Mouse (Mus musculus): ENCODE results near the gene Pkn2. TPM values are rescaled to one million over a fixed set of nuclear protein-coding genes. Genes with fewer than 3 reads are reported as not detected.

The Pkn2 gene
- polyA plus RNA-seq, 1 experiment: 14.9 TPM

DNA sequence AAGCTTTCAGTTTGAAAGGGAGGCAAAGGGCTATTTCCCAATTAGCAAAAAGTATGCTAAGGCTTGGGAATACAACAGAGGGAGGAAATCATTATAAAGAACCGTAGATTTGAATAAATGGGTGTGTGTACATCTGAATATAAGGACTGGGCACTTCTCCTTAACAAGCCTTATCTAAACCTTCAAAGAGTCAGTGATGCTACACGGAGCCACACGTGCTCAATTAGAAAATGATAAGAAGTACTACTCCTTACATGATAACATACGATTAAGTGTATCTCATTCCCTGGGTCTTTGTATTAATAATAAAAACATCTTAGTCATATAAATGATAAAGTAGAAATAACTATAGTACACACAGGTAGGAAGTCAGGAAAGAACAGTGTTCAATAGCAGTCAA, 47.0 kb downstream of the Pkn2 start:
- H3K4me3 ChIP-seq (ENCODE audit: control insufficient read depth, low read depth, low read length): no peak overlapping the region
- H3K4me1 ChIP-seq (ENCODE audit: control insufficient read depth, insufficient read depth, low read length): no peaks in the 10 kb centered on the region
- H3K36me3 ChIP-seq (ENCODE audit: control insufficient read depth, insufficient read depth, low read length): no peaks in the 10 kb centered on the region; the same call in 1 of the 2 replicates
- no peaks in the 10 kb centered on the region for H3K27me3 ChIP-seq (ENCODE audit: control insufficient read depth, insufficient read depth, low read length)
- no peak overlapping the region for H3K27ac ChIP-seq (ENCODE audit: control insufficient read depth, insufficient read depth, low read depth, low read length)
- TF ChIP-seq POLR2A (IDR thresholded peaks at IDR 0.05; ENCODE audit: control insufficient read depth, low read depth, low read length): no peak
- no peak for TF ChIP-seq CTCF (IDR thresholded peaks at IDR 0.05; ENCODE audit: control insufficient read depth, insufficient read depth, insufficient replicate concordance, low read depth, low read length)

DNA sequence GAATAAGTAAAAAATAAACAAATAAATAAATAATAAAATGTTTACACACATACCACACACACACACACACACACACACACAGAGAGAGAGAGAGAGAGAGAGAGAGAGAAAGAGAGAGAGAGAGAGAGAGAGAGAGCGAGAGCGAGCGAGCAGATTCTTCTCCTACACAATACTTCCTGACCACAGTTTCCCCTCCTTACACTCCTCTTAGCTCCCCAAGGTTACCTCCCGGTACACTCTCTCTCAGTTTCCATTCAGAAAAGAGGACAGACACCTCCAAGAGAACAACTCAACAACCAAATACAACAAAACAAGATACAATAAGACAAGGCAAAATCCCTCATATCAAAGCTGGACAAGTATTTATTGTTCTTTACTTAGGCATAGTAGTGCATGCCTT, 47.8 kb downstream of the Pkn2 start:
- H3K27ac ChIP-seq (ENCODE audit: control insufficient read depth, insufficient read depth, low read depth, low read length): no peak overlapping the region
- H3K36me3 ChIP-seq (ENCODE audit: control insufficient read depth, insufficient read depth, low read length): no peaks in the 10 kb centered on the region; the same call in 1 of the 2 replicates
- TF ChIP-seq CTCF (IDR thresholded peaks at IDR 0.05; ENCODE audit: control insufficient read depth, insufficient read depth, insufficient replicate concordance, low read depth, low read length): no peak
- no peak for TF ChIP-seq POLR2A (IDR thresholded peaks at IDR 0.05; ENCODE audit: control insufficient read depth, low read depth, low read length)
- no peaks in the 10 kb centered on the region for H3K4me1 ChIP-seq (ENCODE audit: control insufficient read depth, insufficient read depth, low read length)
- no peak overlapping the region for H3K4me3 ChIP-seq (ENCODE audit: control insufficient read depth, low read depth, low read length)
- H3K27me3 ChIP-seq (ENCODE audit: control insufficient read depth, insufficient read depth, low read length): no peaks in the 10 kb centered on the region

DNA sequence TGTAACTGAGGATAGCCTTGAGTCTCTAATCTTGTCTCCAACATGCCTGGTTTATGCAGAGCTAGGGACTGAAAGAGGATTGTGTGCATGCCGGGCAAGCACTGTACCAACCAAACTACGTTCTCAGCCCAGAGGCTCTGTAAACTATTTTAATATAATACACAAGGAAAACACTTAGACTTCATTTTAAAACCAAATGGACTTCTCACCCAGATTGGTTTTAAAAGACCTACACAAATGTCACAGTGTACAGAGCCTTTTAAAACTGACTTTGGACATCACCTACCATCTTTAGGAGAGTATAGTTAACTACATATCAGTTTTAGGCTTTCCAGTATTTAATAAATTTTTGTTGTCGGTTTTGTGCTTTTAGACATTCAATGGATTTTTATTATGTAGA, 48.9 kb downstream of the Pkn2 start:
- no peak overlapping the region for H3K27ac ChIP-seq (ENCODE audit: control insufficient read depth, insufficient read depth, low read depth, low read length)
- TF ChIP-seq POLR2A (IDR thresholded peaks at IDR 0.05; ENCODE audit: control insufficient read depth, low read depth, low read length) (no peak), CTCF (IDR thresholded peaks at IDR 0.05; ENCODE audit: control insufficient read depth, insufficient read depth, insufficient replicate concordance, low read depth, low read length) (no peak)
- no peaks in the 10 kb centered on the region for H3K4me1 ChIP-seq (ENCODE audit: control insufficient read depth, insufficient read depth, low read length)
- H3K4me3 ChIP-seq (ENCODE audit: control insufficient read depth, low read depth, low read length): no peak overlapping the region
- H3K27me3 ChIP-seq (ENCODE audit: control insufficient read depth, insufficient read depth, low read length): no peaks in the 10 kb centered on the region
- H3K36me3 ChIP-seq (ENCODE audit: control insufficient read depth, insufficient read depth, low read length): no peaks in the 10 kb centered on the region

DNA sequence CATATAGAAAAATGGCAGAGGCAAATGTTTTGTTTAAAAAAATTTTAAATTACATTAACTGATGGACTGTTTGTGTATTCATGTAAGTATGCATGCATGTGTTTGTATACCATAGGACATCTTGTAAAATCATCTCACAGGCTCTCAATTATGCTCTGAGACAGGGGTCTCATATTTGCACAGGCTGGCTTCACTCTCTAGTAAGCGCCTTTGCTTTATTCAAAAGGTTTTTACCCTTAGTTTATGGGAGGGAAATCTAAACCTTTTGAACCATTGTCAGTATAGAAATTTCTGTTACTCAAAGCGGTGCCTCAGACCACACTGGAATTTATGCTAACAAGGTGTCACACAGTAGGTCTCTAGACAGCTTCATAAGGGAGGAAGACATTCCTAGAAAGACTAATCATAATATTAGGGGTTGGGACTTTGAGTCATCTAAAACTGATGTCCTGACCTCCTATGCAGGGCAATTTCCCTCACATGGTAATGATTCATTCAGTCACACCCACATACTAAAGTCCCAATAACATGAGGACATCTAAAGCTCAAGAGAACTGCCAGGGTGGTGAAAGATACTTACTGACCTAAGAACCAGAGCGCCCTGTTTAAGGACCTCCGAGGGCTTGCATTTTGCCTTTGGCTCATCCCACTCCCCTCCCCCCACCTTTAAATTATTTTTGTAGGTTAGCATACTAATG, 55.2 kb downstream of the Pkn2 start:
- no peaks in the 10 kb centered on the region for H3K36me3 ChIP-seq (ENCODE audit: control insufficient read depth, insufficient read depth, low read length)

DNA sequence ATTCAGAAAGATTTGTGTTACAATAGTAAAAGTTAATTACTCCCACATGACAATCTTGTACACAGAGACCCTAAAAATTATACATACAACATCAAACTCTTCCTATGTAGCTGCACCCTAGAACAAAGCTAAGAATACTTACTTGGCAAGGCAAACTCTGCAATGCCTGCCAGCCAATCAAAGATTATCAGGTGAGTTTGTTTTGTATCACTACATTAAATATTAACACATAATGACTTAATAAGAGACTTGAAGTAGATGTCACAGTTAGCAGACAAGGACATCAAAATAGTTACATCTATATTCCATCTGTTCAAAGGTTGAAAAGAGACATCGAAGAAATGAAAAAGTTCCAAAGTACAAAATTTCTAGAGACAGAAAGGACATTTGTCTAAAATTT, 58.2 kb downstream of the Pkn2 start:
- TF ChIP-seq CTCF (IDR thresholded peaks at IDR 0.05; ENCODE audit: control insufficient read depth, insufficient read depth, insufficient replicate concordance, low read depth, low read length): no peak
- TF ChIP-seq POLR2A (IDR thresholded peaks at IDR 0.05; ENCODE audit: control insufficient read depth, low read depth, low read length): no peak
- no peaks in the 10 kb centered on the region for H3K4me1 ChIP-seq (ENCODE audit: control insufficient read depth, insufficient read depth, low read length)
- no peak overlapping the region for H3K27ac ChIP-seq (ENCODE audit: control insufficient read depth, insufficient read depth, low read depth, low read length)
- no peaks in the 10 kb centered on the region for H3K27me3 ChIP-seq (ENCODE audit: control insufficient read depth, insufficient read depth, low read length)
- H3K36me3 ChIP-seq (ENCODE audit: control insufficient read depth, insufficient read depth, low read length): peaks cover 2% of the 10 kb centered on the region; the same call in 1 of the 2 replicates
- no peak overlapping the region for H3K4me3 ChIP-seq (ENCODE audit: control insufficient read depth, low read depth, low read length)

More for the DNA sequence above, 55.2 kb downstream of the Pkn2 start:
- TF ChIP-seq POLR2A (IDR thresholded peaks at IDR 0.05; ENCODE audit: control insufficient read depth, low read depth, low read length): no peak
- no peak for TF ChIP-seq CTCF (IDR thresholded peaks at IDR 0.05; ENCODE audit: control insufficient read depth, insufficient read depth, insufficient replicate concordance, low read depth, low read length)
- Histone ChIP-seq H3K4me3 (ENCODE audit: control insufficient read depth, low read depth, low read length) (no peak overlapping the region), H3K27me3 (ENCODE audit: control insufficient read depth, insufficient read depth, low read length) (no peaks in the 10 kb centered on the region), H3K27ac (ENCODE audit: control insufficient read depth, insufficient read depth, low read depth, low read length) (no peak overlapping the region), H3K4me1 (ENCODE audit: control insufficient read depth, insufficient read depth, low read length) (no peaks in the 10 kb centered on the region)

DNA sequence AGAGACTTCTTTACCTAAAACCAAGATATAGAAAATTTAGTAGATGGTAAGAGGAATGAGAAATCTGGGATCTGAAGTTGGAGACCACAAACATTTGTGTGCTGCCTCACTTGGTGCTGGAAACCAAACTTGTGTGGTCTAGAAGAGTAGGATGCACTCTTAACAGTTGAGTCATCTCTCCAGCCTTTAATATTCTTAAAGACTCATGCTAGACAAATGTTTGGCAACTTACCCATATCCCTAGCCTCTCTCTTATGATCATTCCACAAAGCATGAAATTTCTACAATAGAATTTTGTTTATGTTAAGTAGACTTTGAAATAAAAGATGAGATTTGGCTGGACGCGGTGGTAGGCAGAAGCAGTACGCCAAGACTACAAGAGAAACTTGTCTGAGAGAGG, 64.3 kb downstream of the Pkn2 start:
- TF ChIP-seq CTCF (IDR thresholded peaks at IDR 0.05; ENCODE audit: control insufficient read depth, insufficient read depth, insufficient replicate concordance, low read depth, low read length): no peak
- Histone ChIP-seq H3K4me3 (ENCODE audit: control insufficient read depth, low read depth, low read length) (no peak overlapping the region), H3K36me3 (ENCODE audit: control insufficient read depth, insufficient read depth, low read length) (peaks cover 2% of the 10 kb centered on the region; the same call in 1 of the 2 replicates), H3K27ac (ENCODE audit: control insufficient read depth, insufficient read depth, low read depth, low read length) (no peak overlapping the region), H3K4me1 (ENCODE audit: control insufficient read depth, insufficient read depth, low read length) (no peaks in the 10 kb centered on the region), H3K27me3 (ENCODE audit: control insufficient read depth, insufficient read depth, low read length) (no peaks in the 10 kb centered on the region)

DNA sequence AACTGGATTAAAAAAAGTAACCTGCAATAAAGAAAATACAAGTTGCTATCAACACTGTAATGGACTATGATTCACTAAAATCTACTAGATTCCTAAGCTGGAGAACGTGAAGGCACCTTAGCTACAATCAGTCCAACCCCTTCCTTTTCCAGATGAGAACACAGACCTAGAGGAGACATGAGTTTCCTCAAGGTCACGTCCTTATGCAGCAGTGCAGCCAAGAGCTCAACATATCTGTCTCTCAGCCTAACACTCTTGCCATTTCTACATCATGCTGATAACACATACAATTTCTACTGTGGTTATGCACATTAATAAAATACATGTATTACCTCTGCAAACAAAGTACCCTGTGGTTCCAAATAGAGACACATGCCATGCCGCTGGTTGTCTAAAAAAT, 70.2 kb downstream of the Pkn2 start:
- no peaks in the 10 kb centered on the region; the same call in 1 of the 2 replicates for H3K36me3 ChIP-seq (ENCODE audit: control insufficient read depth, insufficient read depth, low read length)
- TF ChIP-seq POLR2A (IDR thresholded peaks at IDR 0.05; ENCODE audit: control insufficient read depth, low read depth, low read length) (no peak), CTCF (IDR thresholded peaks at IDR 0.05; ENCODE audit: control insufficient read depth, insufficient read depth, insufficient replicate concordance, low read depth, low read length) (no peak)

More for the DNA sequence above, 70.2 kb downstream of the Pkn2 start:
- H3K27ac ChIP-seq (ENCODE audit: control insufficient read depth, insufficient read depth, low read depth, low read length): no peak overlapping the region
- H3K27me3 ChIP-seq (ENCODE audit: control insufficient read depth, insufficient read depth, low read length): no peaks in the 10 kb centered on the region
- H3K4me1 ChIP-seq (ENCODE audit: control insufficient read depth, insufficient read depth, low read length): no peaks in the 10 kb centered on the region
- H3K4me3 ChIP-seq (ENCODE audit: control insufficient read depth, low read depth, low read length): no peak overlapping the region

Data from testis, adult 2 months (tissue).